Mouse (Mus musculus): ENCODE data around the gene Srd5a2. TPM values are rescaled to one million over a fixed set of nuclear protein-coding genes. Genes with fewer than 3 reads are reported as not detected.
"Not testable (repeated sequence)": the region's sequence is repeated elsewhere in the genome, so short reads cannot be mapped to it uniquely, and the experiment has no call there.

Gene Srd5a2
- polyA plus RNA-seq, 2 experiments: 0.02 TPM; not detected in 1

GRCm38 (mm10) chr17:74080076-74080615 lies 32.4 kb upstream of the Srd5a2 start:
- Histone ChIP-seq H3K27me3 (ENCODE audit: control insufficient read depth, insufficient read depth, low read length) (no peaks in the 10 kb centered on the region), H3K9me3 (ENCODE audit: control insufficient read depth, low read length) (no peaks in the 10 kb centered on the region), H3K9ac (replicated peaks) (no peak overlapping the region), H3K4me3 (ENCODE audit: insufficient read depth in 1 of 2, low read depth in 2 of 2, low read length in 2 of 2) (no peak overlapping the region), H3K36me3 (replicated peaks; ENCODE audit: control insufficient read depth, insufficient read depth, low read depth) (no peaks in the 10 kb centered on the region), H3K27ac (no peak overlapping the region), H3K4me2 (ENCODE audit: low read depth) (no peak overlapping the region), H3K4me1 (replicated peaks; ENCODE audit: control insufficient read depth in 2 of 2, insufficient read depth in 2 of 2, low read length in 1 of 2) (no peaks in the 10 kb centered on the region; a peak in 1 of 4 replicates)
- TF ChIP-seq CTCF (IDR thresholded peaks at IDR 0.05; ENCODE audit: low read depth) (no peak), EP300 (IDR thresholded peaks at IDR 0.05; ENCODE audit: low read depth) (no peak)
- ATAC-seq (ENCODE audit: insufficient read depth) (no peak), DNase-seq (ENCODE audit: low read depth in 3 of 3, low spot score in 3 of 3) (no peak)
- 60% methylated on average over 6 of the region's 6 CpGs for WGBS (ENCODE audit: insufficient replicate concordance)

- H3K4me2 ChIP-seq (ENCODE audit: low read depth): no peak overlapping the region
- TF ChIP-seq EP300 (IDR thresholded peaks at IDR 0.05; ENCODE audit: low read depth) (no peak), CTCF (IDR thresholded peaks at IDR 0.05; ENCODE audit: low read depth) (no peak)
- no peak overlapping the region for H3K4me3 ChIP-seq (ENCODE audit: insufficient read depth in 1 of 2, low read depth in 2 of 2, low read length in 2 of 2)
- no peaks in the 10 kb centered on the region for H3K9me3 ChIP-seq (ENCODE audit: control insufficient read depth, low read length)
- 64% methylated on average over 13 of the region's 13 CpGs for WGBS (ENCODE audit: insufficient replicate concordance)
- H3K4me1 ChIP-seq (replicated peaks; ENCODE audit: control insufficient read depth in 2 of 2, insufficient read depth in 2 of 2, low read length in 1 of 2): no peaks in the 10 kb centered on the region; a peak in 1 of 4 replicates
- no peaks in the 10 kb centered on the region for H3K36me3 ChIP-seq (replicated peaks; ENCODE audit: control insufficient read depth, insufficient read depth, low read depth)
- DNase-seq (ENCODE audit: low read depth in 3 of 3, low spot score in 3 of 3): no peak
- no peak for ATAC-seq (ENCODE audit: insufficient read depth)
- no peak overlapping the region for H3K27ac ChIP-seq
- H3K27me3 ChIP-seq (ENCODE audit: control insufficient read depth, insufficient read depth, low read length): no peaks in the 10 kb centered on the region
- H3K9ac ChIP-seq (replicated peaks): no peak overlapping the region
Measured at GRCm38 (mm10) chr17:74078776-74079495, 31.2 kb upstream of the Srd5a2 start.

- H3K27me3 ChIP-seq (ENCODE audit: control insufficient read depth, insufficient read depth, low read length); H3K36me3 ChIP-seq (replicated peaks; ENCODE audit: control insufficient read depth, insufficient read depth, low read depth); H3K9ac ChIP-seq (replicated peaks); DNase-seq (ENCODE audit: low read depth in 3 of 3, low spot score in 3 of 3); H3K4me1 ChIP-seq (replicated peaks; ENCODE audit: control insufficient read depth in 2 of 2, insufficient read depth in 2 of 2, low read length in 1 of 2); ATAC-seq (ENCODE audit: insufficient read depth); H3K9me3 ChIP-seq (ENCODE audit: control insufficient read depth, low read length); H3K4me2 ChIP-seq (ENCODE audit: low read depth); H3K27ac ChIP-seq; H3K4me3 ChIP-seq (ENCODE audit: insufficient read depth in 1 of 2, low read depth in 2 of 2, low read length in 2 of 2): not testable (repeated sequence)
- 66% methylated on average over 5 of the region's 5 CpGs for WGBS (ENCODE audit: insufficient replicate concordance)
Measured at GRCm38 (mm10) chr17:74073067-74073466, 25.4 kb upstream of the Srd5a2 start.

- H3K4me3 ChIP-seq (ENCODE audit: insufficient read depth in 1 of 2, low read depth in 2 of 2, low read length in 2 of 2); H3K4me2 ChIP-seq (ENCODE audit: low read depth); H3K36me3 ChIP-seq (replicated peaks; ENCODE audit: control insufficient read depth, insufficient read depth, low read depth); ATAC-seq (ENCODE audit: insufficient read depth); H3K9ac ChIP-seq (replicated peaks); DNase-seq (ENCODE audit: low read depth in 3 of 3, low spot score in 3 of 3); H3K27me3 ChIP-seq (ENCODE audit: control insufficient read depth, insufficient read depth, low read length); H3K9me3 ChIP-seq (ENCODE audit: control insufficient read depth, low read length); H3K27ac ChIP-seq; H3K4me1 ChIP-seq (replicated peaks; ENCODE audit: control insufficient read depth in 2 of 2, insufficient read depth in 2 of 2, low read length in 1 of 2): not testable (repeated sequence)
- 64% methylated on average over 5 of the region's 5 CpGs for WGBS (ENCODE audit: insufficient replicate concordance)
Measured at GRCm38 (mm10) chr17:74062763-74063162, 15.0 kb upstream of the Srd5a2 start.

- Histone ChIP-seq H3K4me2 (ENCODE audit: low read depth) (no peak overlapping the region), H3K27me3 (ENCODE audit: control insufficient read depth, insufficient read depth, low read length) (peaks cover 33% of the 10 kb centered on the region), H3K9ac (replicated peaks) (no peak overlapping the region), H3K4me3 (ENCODE audit: insufficient read depth in 1 of 2, low read depth in 2 of 2, low read length in 2 of 2) (no peak overlapping the region), H3K9me3 (ENCODE audit: control insufficient read depth, low read length) (no peaks in the 10 kb centered on the region), H3K36me3 (replicated peaks; ENCODE audit: control insufficient read depth, insufficient read depth, low read depth) (no peaks in the 10 kb centered on the region), H3K4me1 (replicated peaks; ENCODE audit: control insufficient read depth in 2 of 2, insufficient read depth in 2 of 2, low read length in 1 of 2) (no peaks in the 10 kb centered on the region), H3K27ac (no peak overlapping the region)
- WGBS (ENCODE audit: insufficient replicate concordance): 6% methylated on average over 19 of the region's 19 CpGs
- TF ChIP-seq EP300 (IDR thresholded peaks at IDR 0.05; ENCODE audit: low read depth) (no peak), CTCF (IDR thresholded peaks at IDR 0.05; ENCODE audit: low read depth) (no peak)
- ATAC-seq (ENCODE audit: insufficient read depth): no peak
- no peak for DNase-seq (ENCODE audit: low read depth in 3 of 3, low spot score in 3 of 3)
Measured at GRCm38 (mm10) chr17:74048229-74048816, 607 bp upstream of the Srd5a2 start.
